8 mouse cellular contexts compared by ENCODE assay signal in the genomic region with DNA sequence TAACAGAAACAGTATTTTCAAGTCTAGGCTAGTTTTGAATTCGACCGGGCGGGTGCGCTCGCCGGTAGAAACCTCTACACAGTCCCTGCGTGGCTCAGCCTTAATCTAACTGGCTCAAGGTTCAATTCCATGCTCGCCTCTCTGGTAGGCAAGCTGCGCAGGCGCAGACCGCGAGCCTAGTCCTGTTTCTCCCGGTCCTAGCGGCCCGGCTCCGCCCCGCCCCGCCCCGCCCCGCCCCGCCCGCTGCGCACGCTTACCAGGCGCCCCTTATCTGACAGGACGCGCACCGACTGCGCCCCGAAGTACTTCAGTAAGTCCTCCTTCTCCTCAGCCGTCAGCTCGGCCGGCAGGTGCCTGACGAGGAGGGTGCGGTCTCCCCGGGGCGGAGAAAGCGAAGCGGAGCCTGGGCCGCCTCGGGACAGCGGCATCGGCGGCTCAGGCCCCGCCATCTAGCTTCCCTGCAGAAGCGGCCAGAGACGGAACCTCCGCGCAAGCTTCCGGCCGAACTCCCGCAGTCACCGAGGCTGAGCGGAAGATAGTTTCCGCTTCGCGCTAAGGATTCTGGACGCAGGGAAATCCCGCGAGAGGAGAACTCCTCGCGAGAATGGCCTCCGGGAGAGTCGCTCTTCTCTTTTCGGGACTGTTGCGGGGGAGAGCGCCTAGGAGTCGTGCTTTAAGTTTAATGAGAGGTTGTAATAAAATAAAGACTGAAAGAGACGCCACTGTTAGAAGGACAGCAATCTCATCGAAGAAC. TPM values are rescaled to one million over a fixed set of nuclear protein-coding genes. Genes with fewer than 3 reads are reported as not detected.
DNase-seq lines count a peak whose midpoint lies in the region; ATAC-seq and TF ChIP-seq lines count a peak whose summit lies in the region.

Gene Rnpc3 (minus strand): TSS at position 544 of the 754 bp plus-strand sequence.

- H3K9me3 ChIP-seq in kidney, embryonic 14.5 days (ENCODE audit: control insufficient read depth, low read length), result no peaks in the 10 kb centered on the region
- H3K9me3 ChIP-seq in limb, embryonic 15.5 days, result no peaks in the 10 kb centered on the region

- H3K4me3 ChIP-seq in bone marrow macrophage, adult 2 months (ENCODE audit: insufficient read depth, low read length), result peak within 1 kb of the TSS; percentile 85
- peak within 1 kb of the TSS; percentile 86 for H3K4me3 ChIP-seq in embryonic fibroblast, embryonic 13.5 days (ENCODE audit: insufficient read depth, low read length)
- peak within 1 kb of the TSS; percentile 53 for H3K4me3 ChIP-seq in kidney, embryonic 14.5 days (ENCODE audit: low read length)
- peak within 1 kb of the TSS; percentile 72 for H3K4me3 ChIP-seq in limb, embryonic 15.5 days

- no peak for TF ChIP-seq CTCF in bone marrow macrophage, adult 2 months (IDR thresholded peaks at IDR 0.05; ENCODE audit: low read depth, low read length)
- TF ChIP-seq CTCF in embryonic fibroblast, embryonic 13.5 days (IDR thresholded peaks at IDR 0.05; ENCODE audit: borderline replicate concordance, insufficient read depth, low read length), result no peak

- peaks cover 3% of the 10 kb centered on the region; the same call in 1 of the 2 replicates for H3K36me3 ChIP-seq in kidney, embryonic 14.5 days (ENCODE audit: control insufficient read depth, insufficient read depth, low read length)
- peaks cover 9% of the 10 kb centered on the region for H3K36me3 ChIP-seq in limb, embryonic 15.5 days

- H3K27me3 ChIP-seq in kidney, embryonic 14.5 days (ENCODE audit: control insufficient read depth, insufficient read depth, low read length), result no peaks in the 10 kb centered on the region
- no peaks in the 10 kb centered on the region for H3K27me3 ChIP-seq in limb, embryonic 15.5 days

- under 1% methylated on average over 60 of the region's 70 CpGs for WGBS in kidney, embryonic 14.5 days
- under 1% methylated on average over 70 of the region's 70 CpGs for WGBS in limb, embryonic 15.5 days

- H3K9ac ChIP-seq in kidney, embryonic 14.5 days (ENCODE audit: low read depth, low read length), result peak within 1 kb of the TSS; percentile 80
- peak within 1 kb of the TSS; percentile 79 for H3K9ac ChIP-seq in limb, embryonic 15.5 days

- H3K4me1 ChIP-seq in bone marrow macrophage, adult 2 months (ENCODE audit: control insufficient read depth, insufficient read depth, low read length), result peaks cover 8% of the 10 kb centered on the region
- no peaks in the 10 kb centered on the region for H3K4me1 ChIP-seq in embryonic fibroblast, embryonic 13.5 days (ENCODE audit: control insufficient read depth, insufficient read depth, low read length)
- H3K4me1 ChIP-seq in kidney, embryonic 14.5 days (ENCODE audit: control insufficient read depth, insufficient read depth, low read length), result 0 out of 2 replicates have a peak, but pooled peaks cover 2% of the 10 kb centered on the region
- 0 out of 2 replicates have a peak, but pooled peaks cover 4% of the 10 kb centered on the region for H3K4me1 ChIP-seq in limb, embryonic 15.5 days

- TF ChIP-seq POLR2A in bone marrow macrophage, adult 2 months (IDR thresholded peaks at IDR 0.05; ENCODE audit: borderline replicate concordance, low read depth, low read length), result no peak
- TF ChIP-seq POLR2A in embryonic fibroblast, embryonic 13.5 days (IDR thresholded peaks at IDR 0.05; ENCODE audit: low read depth, low read length), result peak; percentile 73

- peak; percentile 98 for DNase-seq in A20 (ENCODE audit: low read depth, low spot score)
- peak; percentile 92 to 95 for DNase-seq in heart, adult 9 months (ENCODE audit: low spot score in 2 of 2)
- DNase-seq in monocyte, adult 2 months (ENCODE audit: low read depth in 1 of 2, low spot score in 2 of 2), result peak; percentile 79 to 86
- DNase-seq in spleen, postnatal 36 days (ENCODE audit: low spot score in 2 of 2), result peak; percentile 94 to 95

- H3K4me2 ChIP-seq in kidney, embryonic 14.5 days (replicated peaks; ENCODE audit: low read depth, low read length), result peak within 1 kb of the TSS; percentile 72
- peak within 1 kb of the TSS; percentile 65 for H3K4me2 ChIP-seq in limb, embryonic 15.5 days

- peak within 1 kb of the TSS; percentile 97 for H3K27ac ChIP-seq in bone marrow macrophage, adult 2 months (ENCODE audit: insufficient read depth, low read depth, low read length)
- H3K27ac ChIP-seq in embryonic fibroblast, embryonic 13.5 days (ENCODE audit: insufficient read depth, low read length), result peak within 1 kb of the TSS; percentile 99
- H3K27ac ChIP-seq in kidney, embryonic 14.5 days (ENCODE audit: low read depth, low read length), result peak within 1 kb of the TSS; percentile 98
- H3K27ac ChIP-seq in limb, embryonic 15.5 days, result peak within 1 kb of the TSS; percentile 100

- peak; percentile 99 for ATAC-seq in kidney, embryonic 14.5 days (ENCODE audit: low FRiP score, low TSS enrichment)
- ATAC-seq in limb, embryonic 15.5 days (ENCODE audit: insufficient number of reproducible peaks, low FRiP score, low TSS enrichment, low read depth), result peak; percentile 98

RNA-seq across cellular contexts. Expression of gene Rnpc3, which starts in this region (rescaled TPM):
- polyA plus RNA-seq in bone marrow macrophage, adult 2 months (2012; ENCODE audit: insufficient read depth, insufficient read length, missing spikeins), result 18.8 and 22.3 TPM in 2 replicates
- 23.9 and 27.9 TPM in 2 replicates for polyA plus RNA-seq in embryonic fibroblast, embryonic 13.5 days (2011; ENCODE audit: insufficient read length, low read depth, missing spikeins)
- 39.9 and 41.7 TPM in 2 replicates for polyA plus RNA-seq in kidney, embryonic 14.5 days (2014; fragmentation: Nextera tagmentation; extraction: Ambion mirVana)
- 29.7 and 31.2 TPM in 2 replicates for polyA plus RNA-seq in limb, embryonic 15.5 days (2015; fragmentation: Nextera tagmentation; extraction: Ambion mirVana)

Comparison
In these comparisons a context has a peak if more than half of its experiments do, and no peak if none do; other contexts are left out.
1. Peak in every context shown above with its lines: DNase-seq, ATAC-seq, H3K4me3 ChIP-seq and H3K27ac ChIP-seq.